Mouse (Mus musculus): Measurements from ENCODE around the gene Hipk4. TPM values are rescaled to one million over a fixed set of nuclear protein-coding genes. Genes with fewer than 3 reads are reported as not detected.

Gene Hipk4
- total and polyA plus RNA-seq, 3 experiments, result 0.09 to 0.16 TPM; not detected in 1

GRCm38 (mm10) chr7:27544675-27545370, 21.8 kb downstream of the Hipk4 start:
- no peak for TF ChIP-seq JUND (conservative IDR thresholded peaks at IDR 0.05; ENCODE audit: low read depth, low read length)
- peak; percentile 35; the same call in 1 of the 2 replicates for TF ChIP-seq POLR2A (IDR thresholded peaks at IDR 0.05; ENCODE audit: low read depth, low read length)
- TF ChIP-seq ELF1 (IDR thresholded peaks at IDR 0.05; ENCODE audit: low read depth, low read length), result peak; percentile 73
- TF ChIP-seq TBP (conservative IDR thresholded peaks at IDR 0.05; ENCODE audit: low read depth, low read length), result peak; percentile 61; the same call in 1 of the 2 replicates
- peak; percentile 52 for TF ChIP-seq ZNF384 (IDR thresholded peaks at IDR 0.05; ENCODE audit: low read depth, low read length)
- TF ChIP-seq SIN3A (IDR thresholded peaks at IDR 0.05; ENCODE audit: low read length), result no peak
- TF ChIP-seq HCFC1 (IDR thresholded peaks at IDR 0.05; ENCODE audit: low read depth, low read length), result peak; percentile 35
- no peak for TF ChIP-seq ETS1 (conservative IDR thresholded peaks at IDR 0.05; ENCODE audit: low read depth, low read length)
- Histone ChIP-seq H3K27ac (ENCODE audit: insufficient read depth, low read depth) (no peak overlapping the region), H3K4me2 (ENCODE audit: insufficient read depth, low read depth, poor library complexity, severe bottlenecking) (peak overlapping the region; percentile 47), H3K9me3 (replicated peaks; ENCODE audit: low read length) (no peaks in the 10 kb centered on the region), H3K4me1 (ENCODE audit: control insufficient read depth in 1 of 2, insufficient read depth in 2 of 2) (peaks cover 0 to 10% of the 10 kb centered on the region in 2 experiments; a peak in 2 of 4 replicates), H3K27me3 (replicated peaks) (no peaks in the 10 kb centered on the region), H3K9ac (ENCODE audit: insufficient read depth, low read depth) (no peak overlapping the region), H3K36me3 (replicated peaks in 1 of 2; ENCODE audit: control insufficient read depth in 1 of 2, insufficient read depth in 1 of 2, low read length in 1 of 2) (peaks cover 0 to 15% of the 10 kb centered on the region in 2 experiments), H3K79me2 (replicated peaks; ENCODE audit: control insufficient read depth, extremely low read depth, insufficient read depth, poor library complexity, severe bottlenecking) (no peaks in the 10 kb centered on the region), H3K4me3 (replicated peaks in 1 of 3; ENCODE audit: low read depth in 2 of 3, low read length in 2 of 3, poor library complexity in 1 of 3) (peak overlapping the region in 2 of 3 experiments; percentile 16 to 39)
- DNase-seq (ENCODE audit: extremely low read depth), result peak; percentile 45
- dilution Hi-C loops (cut with MboI; ENCODE audit: extremely low pct_ligation_motif_present, extremely low pct_unique_long_range_greater_than_20kb, low sequenced_read_pairs) (no loop called here), in situ Hi-C loops (cut with MboI; ENCODE audit: low pct_ligation_motif_present, low pct_unique_long_range_greater_than_20kb, low sequenced_read_pairs) (no loop called here)

DNA sequence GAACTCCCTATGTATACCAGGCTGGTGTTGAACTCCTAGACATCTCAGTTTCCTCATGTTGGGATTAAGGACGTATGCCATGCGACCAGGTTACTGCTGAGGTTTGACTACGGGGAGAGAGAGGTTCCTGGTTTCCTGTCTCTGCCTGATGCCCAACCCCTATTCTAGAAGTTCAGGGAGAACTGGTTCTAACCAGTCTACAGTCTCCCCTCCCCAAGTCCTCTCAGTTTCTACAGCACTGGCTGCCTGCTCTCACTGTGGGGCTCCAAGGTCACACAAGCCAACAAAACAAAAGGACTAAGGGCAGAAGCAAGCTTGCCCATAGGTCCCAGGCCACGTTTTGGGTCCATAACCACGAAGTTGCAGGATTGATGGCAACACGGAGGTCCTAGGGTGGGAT, 26.5 kb downstream of the Hipk4 start:
- Histone ChIP-seq H3K9ac (ENCODE audit: insufficient read depth, low read depth) (no peak overlapping the region), H3K27ac (ENCODE audit: insufficient read depth, low read depth) (no peak overlapping the region), H3K9me3 (replicated peaks; ENCODE audit: low read length) (no peaks in the 10 kb centered on the region), H3K36me3 (replicated peaks in 1 of 2; ENCODE audit: control insufficient read depth in 1 of 2, insufficient read depth in 1 of 2, low read length in 1 of 2) (peaks cover 0 to 3% of the 10 kb centered on the region in 2 experiments), H3K4me1 (ENCODE audit: control insufficient read depth in 1 of 2, insufficient read depth in 2 of 2) (peaks cover 2 to 26% of the 10 kb centered on the region in 2 experiments; a peak in 3 of 4 replicates), H3K4me3 (replicated peaks in 1 of 3; ENCODE audit: low read depth in 2 of 3, low read length in 2 of 3, poor library complexity in 1 of 3) (no peak overlapping the region), H3K27me3 (replicated peaks) (no peaks in the 10 kb centered on the region), H3K4me2 (ENCODE audit: insufficient read depth, low read depth, poor library complexity, severe bottlenecking) (no peak overlapping the region), H3K79me2 (replicated peaks; ENCODE audit: control insufficient read depth, extremely low read depth, insufficient read depth, poor library complexity, severe bottlenecking) (peaks cover 7% of the 10 kb centered on the region)
- DNase-seq (ENCODE audit: extremely low read depth), result no peak
- in situ Hi-C loops (cut with MboI; ENCODE audit: low pct_ligation_motif_present, low pct_unique_long_range_greater_than_20kb, low sequenced_read_pairs) (no loop called here), dilution Hi-C loops (cut with MboI; ENCODE audit: extremely low pct_ligation_motif_present, extremely low pct_unique_long_range_greater_than_20kb, low sequenced_read_pairs) (no loop called here)
- TF ChIP-seq CHD2 (IDR thresholded peaks at IDR 0.05; ENCODE audit: low read length) (no peak), UBTF (IDR thresholded peaks at IDR 0.05; ENCODE audit: low read depth, low read length) (no peak), USF2 (conservative IDR thresholded peaks at IDR 0.05; ENCODE audit: low read depth, low read length) (no peak), ZMIZ1 (IDR thresholded peaks at IDR 0.05; ENCODE audit: low read depth, low read length) (no peak), EP300 (IDR thresholded peaks at IDR 0.05; ENCODE audit: low read length) (no peak), MAX (IDR thresholded peaks at IDR 0.05; ENCODE audit: low read length) (no peak), POLR2A (IDR thresholded peaks at IDR 0.05; ENCODE audit: low read depth, low read length) (no peak), MXI1 (IDR thresholded peaks at IDR 0.05; ENCODE audit: low read depth, low read length) (no peak), CHD1 (IDR thresholded peaks at IDR 0.05; ENCODE audit: low read depth, low read length) (no peak), JUN (IDR thresholded peaks at IDR 0.05; ENCODE audit: insufficient read depth, low read depth, low read length) (no peak), CTCF (conservative IDR thresholded peaks at IDR 0.05 in 1 of 2, IDR thresholded peaks at IDR 0.05 in 1 of 2; ENCODE audit: low read depth in 2 of 2, low read length in 2 of 2) (no peak), NRF1 (IDR thresholded peaks at IDR 0.05; ENCODE audit: low read depth, low read length) (no peak), SIN3A (IDR thresholded peaks at IDR 0.05; ENCODE audit: low read length) (no peak), POLR2AphosphoS2 (IDR thresholded peaks at IDR 0.05; ENCODE audit: low read depth, low read length) (no peak), USF1 (IDR thresholded peaks at IDR 0.05; ENCODE audit: low read depth, low read length) (no peak), NELFE (IDR thresholded peaks at IDR 0.05; ENCODE audit: low read depth, low read length) (no peak)
